Mouse (Mus musculus) spleen, adult 12 weeks (tissue): Measurements from ENCODE around the gene Lingo1.

Source experiments
- DNase-seq: peaks from one replicate; pipeline ENCODE4 v3.0.0; 2022; ENCODE audit warnings: low spot score

Gene Lingo1

DNA sequence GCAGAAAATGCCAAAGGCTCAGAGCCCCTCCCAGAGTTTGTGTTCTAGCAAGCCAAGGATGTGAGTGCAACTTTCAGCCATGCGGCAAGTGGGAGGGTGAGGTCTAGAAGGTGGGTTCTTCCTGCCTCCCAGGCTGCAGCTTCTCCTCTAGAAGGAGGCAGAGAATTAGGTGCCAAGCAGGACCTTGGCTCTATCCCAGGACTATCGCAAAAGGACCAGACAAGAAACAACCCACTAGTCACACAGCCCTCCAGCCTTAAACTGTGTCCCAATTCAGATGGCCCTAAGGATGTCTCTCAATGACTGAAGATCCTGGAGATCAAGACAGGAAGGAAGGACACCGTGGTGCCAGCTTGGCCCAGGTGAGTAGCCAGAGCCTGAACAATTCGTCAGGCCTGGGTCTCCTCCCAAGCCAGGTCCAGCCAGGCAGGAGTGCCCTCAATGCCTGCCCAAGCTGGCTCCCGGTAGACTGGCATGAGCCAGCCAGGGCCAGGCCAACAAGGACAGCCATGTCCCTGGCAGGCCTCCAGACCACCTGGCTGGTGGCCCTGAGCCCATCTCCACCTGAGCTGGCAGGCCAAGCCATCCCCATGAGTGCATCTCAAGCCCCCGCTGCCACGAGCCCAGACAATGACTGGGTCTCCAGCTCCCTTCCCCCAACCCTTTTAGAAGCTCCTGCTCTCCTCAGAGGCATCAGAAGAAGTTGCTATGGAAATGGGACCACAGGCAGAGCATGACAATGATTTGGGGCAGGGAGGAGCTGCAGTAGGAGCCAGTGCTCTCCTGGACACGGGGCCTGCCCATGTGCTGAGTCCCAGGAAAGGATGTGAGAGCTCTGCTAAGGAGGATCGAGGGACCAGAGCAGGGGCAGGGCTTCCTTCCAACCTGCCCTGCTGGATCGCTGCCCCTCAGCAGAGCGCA is 19.1 kb downstream of the Lingo1 start:
- DNase-seq: no peak

GRCm38 (mm10) chr9:56775161-56775934 is 20.9 kb downstream of the Lingo1 start:
- no peak for DNase-seq

GRCm38 (mm10) chr9:56774231-56774630 is 22.0 kb downstream of the Lingo1 start:
- DNase-seq: no peak

DNA sequence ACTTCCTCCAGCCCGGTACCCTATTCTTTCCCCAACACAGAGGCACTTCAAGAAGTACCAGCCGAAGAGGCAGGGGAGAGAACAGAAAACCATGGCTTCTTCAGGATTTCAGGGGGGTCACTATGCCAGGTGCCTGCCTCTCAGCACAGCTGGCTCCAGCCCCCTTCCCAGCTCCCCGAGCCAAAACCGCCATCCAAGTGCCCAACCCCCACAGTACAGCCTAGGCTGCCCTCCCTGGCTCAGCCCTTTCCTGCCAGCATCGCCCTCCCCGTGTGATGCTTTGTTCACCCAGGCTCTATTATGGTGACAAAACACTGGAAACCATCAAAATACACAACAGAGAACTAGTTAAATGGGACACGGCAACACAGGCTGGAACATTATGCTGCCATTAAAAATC is 22.6 kb downstream of the Lingo1 start:
- DNase-seq: no peak

- no peak for DNase-seq
Measured at GRCm38 (mm10) chr9:56767653-56768136, 28.6 kb downstream of the Lingo1 start.

GRCm38 (mm10) chr9:56766629-56767357 is 29.5 kb downstream of the Lingo1 start:
- DNase-seq: no peak

GRCm38 (mm10) chr9:56762106-56762562 is 34.1 kb downstream of the Lingo1 start:
- no peak for DNase-seq

- DNase-seq: no peak
Measured at GRCm38 (mm10) chr9:56757791-56758190, 38.5 kb downstream of the Lingo1 start.

DNA sequence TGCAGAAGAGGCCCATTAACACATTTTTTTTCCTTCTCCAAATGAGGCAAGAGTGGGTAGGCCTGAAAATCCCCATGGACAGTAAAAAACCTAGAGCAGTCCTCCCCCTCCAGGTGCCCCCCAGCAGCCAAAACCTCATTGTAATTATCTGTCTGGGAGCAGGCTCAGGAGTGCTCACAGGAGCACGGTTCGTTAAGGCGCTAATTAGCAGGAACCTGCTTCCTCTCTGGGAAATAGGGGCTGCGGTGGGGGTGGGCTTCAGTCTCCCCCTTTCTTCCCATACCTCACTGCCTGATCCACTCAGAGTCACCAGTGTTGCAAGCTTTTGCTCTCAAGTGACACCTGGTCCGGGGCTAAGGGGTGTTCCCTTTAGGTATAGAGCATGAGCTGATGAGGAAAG is 41.1 kb downstream of the Lingo1 start:
- DNase-seq: no peak

- DNase-seq: no peak
Measured at GRCm38 (mm10) chr9:56753386-56753785, 42.9 kb downstream of the Lingo1 start.

DNA sequence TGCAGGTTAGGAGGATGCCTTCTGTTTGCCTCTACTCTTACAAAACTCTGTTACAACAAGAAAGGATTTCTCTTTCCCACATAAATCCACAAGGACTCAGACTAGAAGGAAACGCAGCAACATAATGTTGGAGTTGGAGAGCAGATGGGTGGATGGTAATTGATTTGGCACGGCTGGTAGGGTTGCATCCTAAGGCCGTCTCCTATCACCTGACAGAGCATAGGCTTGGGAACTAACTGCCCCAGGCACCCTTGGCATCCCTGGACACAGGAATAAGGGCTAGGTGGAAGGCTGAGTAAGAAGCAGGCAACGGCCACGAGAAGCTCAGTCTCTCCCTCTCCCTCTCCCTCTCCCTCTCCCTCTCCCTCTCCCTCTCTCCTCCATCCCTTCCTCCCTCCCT is 48.2 kb downstream of the Lingo1 start:
- no peak for DNase-seq

DNA sequence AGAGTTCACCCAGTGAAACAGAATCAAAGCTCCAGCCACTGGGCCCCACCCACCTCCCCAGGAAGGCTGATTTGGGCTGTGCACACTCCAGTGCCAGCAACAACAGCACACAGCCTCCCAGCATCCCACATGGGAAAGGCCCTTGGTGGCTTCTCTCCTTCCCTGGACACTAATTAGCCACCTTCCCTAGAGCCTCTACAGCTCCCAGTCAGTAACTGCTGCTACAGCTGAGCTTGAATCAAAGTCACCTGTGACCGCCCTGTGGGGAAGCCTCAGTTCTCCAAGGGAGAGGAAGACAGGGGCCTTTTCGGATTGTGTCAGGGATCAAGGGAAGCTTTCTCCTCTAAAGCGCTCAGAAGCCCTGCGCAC is 49.4 kb downstream of the Lingo1 start:
- DNase-seq: no peak

- DNase-seq: no peak
Measured at GRCm38 (mm10) chr9:56746195-56746925, 49.9 kb downstream of the Lingo1 start.

GRCm38 (mm10) chr9:56744369-56744768 is 51.9 kb downstream of the Lingo1 start:
- no peak for DNase-seq

- no peak for DNase-seq
Measured at GRCm38 (mm10) chr9:56739181-56739737, 57.0 kb downstream of the Lingo1 start.

DNA sequence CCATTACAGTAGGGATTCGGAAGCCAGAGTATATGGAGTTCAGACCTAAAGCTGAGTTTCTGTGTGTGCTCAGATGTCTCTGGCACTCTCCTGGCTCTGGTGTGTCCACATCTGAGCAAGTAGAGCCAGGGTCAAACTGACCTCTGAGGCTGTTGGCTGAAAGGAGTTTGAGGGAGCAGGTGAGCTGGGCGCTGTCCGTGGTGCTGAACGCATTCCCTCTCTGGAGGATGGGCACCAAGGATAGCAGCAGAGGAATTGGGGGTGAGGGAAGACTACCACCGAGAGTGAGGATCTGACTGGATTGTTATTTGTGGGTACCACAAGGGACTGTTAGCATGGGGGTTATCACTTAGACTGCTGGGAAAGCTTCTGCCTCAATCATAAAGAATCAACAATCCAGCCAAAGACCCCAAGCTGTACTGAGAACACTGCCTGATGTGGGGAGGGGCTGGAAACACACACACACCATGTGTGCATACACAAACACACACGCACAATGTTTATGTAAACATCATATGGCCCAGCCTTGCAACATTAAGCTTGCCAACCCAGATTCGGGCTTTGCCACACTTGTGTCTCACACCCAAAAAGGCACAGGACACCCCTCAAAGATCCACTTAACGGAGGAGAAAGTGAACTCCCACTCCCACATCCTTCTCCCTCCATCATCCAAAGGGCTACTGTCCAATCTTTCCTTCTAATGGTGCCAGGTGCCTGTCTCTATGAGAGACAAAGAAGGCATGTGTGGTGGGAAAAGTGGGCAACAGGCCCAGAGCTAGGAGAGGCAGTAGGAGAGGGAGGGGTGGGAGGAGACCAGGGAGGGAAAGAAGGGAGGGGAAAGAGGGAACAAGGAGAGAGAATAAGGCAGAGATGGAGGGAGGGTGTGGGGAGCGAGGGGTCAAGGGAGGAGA is 57.8 kb downstream of the Lingo1 start:
- no peak for DNase-seq

GRCm38 (mm10) chr9:56734398-56734797 is 61.9 kb downstream of the Lingo1 start:
- DNase-seq: no peak

DNA sequence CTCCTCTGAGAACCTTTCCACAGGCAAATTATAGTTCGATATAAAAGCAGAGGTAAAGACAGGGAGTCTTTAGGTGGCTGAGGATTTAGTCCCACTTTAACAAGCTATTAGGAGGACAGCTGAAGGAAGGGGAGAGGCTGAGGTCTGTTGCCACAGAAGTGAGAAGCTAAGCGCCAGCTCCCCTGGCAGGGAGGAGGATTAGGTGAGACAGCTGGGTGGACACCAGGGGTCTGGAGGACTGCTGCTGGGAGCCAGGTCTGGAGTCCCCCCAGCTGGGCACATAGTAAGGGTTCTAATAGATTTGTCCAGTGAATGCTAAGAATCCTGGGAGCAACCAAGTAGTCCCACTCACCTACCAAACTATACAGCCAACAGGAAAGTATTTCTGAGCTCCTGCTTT is 65.3 kb downstream of the Lingo1 start:
- no peak for DNase-seq

GRCm38 (mm10) chr9:56729145-56729544 is 67.1 kb downstream of the Lingo1 start:
- DNase-seq: no peak
